Mouse (Mus musculus) heart, embryonic 14.5 days (tissue): ENCODE results near the gene Slc5a5. TPM values are rescaled to one million over a fixed set of nuclear protein-coding genes. Genes with fewer than 3 reads are reported as not detected.
A peak's percentile ranks its signal among the peaks of the same experiment; 100 is the strongest.

Experiments
- ATAC-seq: fragments of 200-750 bp; cut with Nextera tagmentation; 2 replicates; pipeline ENCODE4 v1.8.0; 2017; ENCODE audit warnings: low read depth, moderate TSS enrichment; ENCODE audit not compliant: insufficient number of reproducible peaks, insufficient read depth, low FRiP score
- H3K27ac ChIP-seq, 2 experiments: fragments of 200-500 bp in 1 of 2; fragments of 300-500 bp in 1 of 2; sonication (generic) in 1 of 2; replicated peaks in 1 of 2; 2 replicates each; pipeline ENCODE4 v1.5.1; 2012 to 2014; ENCODE audit warnings: low read depth in 2 of 2, low read length in 2 of 2, control low read depth in 1 of 2, mild to moderate bottlenecking in 1 of 2, mixed read lengths in 1 of 2; ENCODE audit not compliant: control insufficient read depth in 1 of 2, insufficient read depth in 1 of 2
- H3K27me3 ChIP-seq: fragments of 300-500 bp; sonication (generic); 2 replicates; pipeline ENCODE4 v1.6.1; 2014; ENCODE audit warnings: mild to moderate bottlenecking, low read length, control low read depth; ENCODE audit not compliant: control insufficient read depth, insufficient read depth
- H3K36me3 ChIP-seq: fragments of 300-500 bp; sonication (generic); 2 replicates; pipeline ENCODE4 v1.6.1; 2014; ENCODE audit warnings: mild to moderate bottlenecking, control low read depth, low read length, mixed read lengths; ENCODE audit not compliant: control insufficient read depth, insufficient read depth
- H3K4me1 ChIP-seq, 2 experiments: fragments of 200-500 bp in 1 of 2; fragments of 300-500 bp in 1 of 2; sonication (generic) in 1 of 2; 2 replicates each; pipeline ENCODE4 v1.6.1; 2012 to 2014; ENCODE audit warnings: low read length in 2 of 2, control low read depth in 1 of 2, mixed read lengths in 1 of 2; ENCODE audit not compliant: control insufficient read depth in 2 of 2, insufficient read depth in 2 of 2
- H3K4me2 ChIP-seq: fragments of 300-500 bp; sonication (generic); 2 replicates; pipeline ENCODE4 v1.6.1; 2014; ENCODE audit warnings: mild to moderate bottlenecking, low read length
- H3K4me3 ChIP-seq, 2 experiments: fragments of 200-500 bp in 1 of 2; fragments of 300-500 bp in 1 of 2; sonication (generic) in 1 of 2; 2 replicates each; pipeline ENCODE4 v1.5.1; 2012 to 2014; ENCODE audit warnings: low read length in 2 of 2, mild to moderate bottlenecking in 2 of 2, control low read depth in 1 of 2, low read depth in 1 of 2, moderate library complexity in 1 of 2; ENCODE audit not compliant: control insufficient read depth in 1 of 2, insufficient read depth in 1 of 2
- H3K9ac ChIP-seq: fragments of 300-500 bp; sonication (generic); 2 replicates; pipeline ENCODE4 v1.6.1; 2014; ENCODE audit warnings: mild to moderate bottlenecking, low read length
- H3K9me3 ChIP-seq: fragments of 300-500 bp; sonication (generic); 2 replicates; pipeline ENCODE4 v1.6.1; 2016; ENCODE audit warnings: low read length, control low read depth; ENCODE audit not compliant: control insufficient read depth
- whole genome bisulfite sequencing: fragments of 180-500 bp; shearing (Covaris S2); extraction: QIAGEN DNeasy Blood & Tissue Kit; methylation state at CpG from one replicate; pipeline ENCODE4 v1.1.7; 2014; 5-methylcytosine and 5-hydroxymethylcytosine counted together
- polyA plus RNA-seq: library from polyadenylated mRNA; unstranded; fragments of >200 nt; fragmentation: Nextera tagmentation; extraction: Ambion mirVana; gene quantifications from 2 replicates; pipeline ENCODE4 v1.2.1, GENCODE M21; 2014

Gene Slc5a5
- polyA plus RNA-seq, 1 experiment from 2014 or later: not detected

DNA sequence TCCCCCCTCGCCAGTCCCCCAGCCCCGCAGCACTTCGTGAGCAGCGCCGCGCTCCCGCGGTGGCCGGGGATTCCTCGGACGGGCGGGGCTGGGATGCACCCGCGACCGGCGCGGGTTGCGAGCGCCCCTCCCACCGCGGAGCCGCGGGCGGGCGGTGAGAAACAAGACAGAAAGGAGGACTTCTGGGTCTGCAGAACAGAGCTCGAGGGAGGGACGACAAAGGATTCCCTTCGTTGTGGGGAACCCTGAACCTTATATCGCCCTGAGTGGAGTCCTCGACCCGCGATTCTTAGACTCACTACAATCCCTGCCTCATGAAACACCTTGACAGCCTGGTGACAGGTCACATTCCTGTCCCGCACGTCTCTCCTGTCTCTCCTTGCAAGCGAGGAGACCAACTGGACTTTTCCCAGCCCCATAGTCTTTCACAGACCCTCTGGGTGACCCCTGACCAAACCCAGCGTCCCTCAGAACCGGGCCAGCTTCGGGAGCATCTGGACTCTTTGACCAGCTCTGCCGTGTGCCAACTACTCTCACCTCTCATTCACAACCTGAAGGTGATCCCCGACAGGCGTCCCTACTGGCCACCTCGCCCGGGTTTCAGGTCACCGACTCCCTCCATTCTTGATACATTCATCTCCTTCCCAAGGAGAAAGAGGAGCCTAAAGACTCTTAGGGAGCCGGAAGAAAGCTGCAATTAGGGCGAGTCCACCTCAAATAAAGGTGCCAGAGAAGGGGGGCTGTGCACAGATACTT is 28.4 kb downstream of the Slc5a5 start:
- Histone ChIP-seq H3K27me3 (peaks cover 32% of the 10 kb centered on the region), H3K4me3 (peak overlapping the region; percentile 39 to 69), H3K9ac (peak overlapping the region; percentile 78), H3K27ac (peak overlapping the region in 1 of 2 experiments; percentile 84; a peak in 2 of 4 replicates), H3K36me3 (peaks cover 10% of the 10 kb centered on the region), H3K4me1 (peaks cover 20 to 33% of the 10 kb centered on the region in 2 experiments), H3K9me3 (no peaks in the 10 kb centered on the region), H3K4me2 (peak overlapping the region; percentile 95)
- WGBS: 2% methylated on average over 46 of the region's 46 CpGs
- ATAC-seq: no peak

DNA sequence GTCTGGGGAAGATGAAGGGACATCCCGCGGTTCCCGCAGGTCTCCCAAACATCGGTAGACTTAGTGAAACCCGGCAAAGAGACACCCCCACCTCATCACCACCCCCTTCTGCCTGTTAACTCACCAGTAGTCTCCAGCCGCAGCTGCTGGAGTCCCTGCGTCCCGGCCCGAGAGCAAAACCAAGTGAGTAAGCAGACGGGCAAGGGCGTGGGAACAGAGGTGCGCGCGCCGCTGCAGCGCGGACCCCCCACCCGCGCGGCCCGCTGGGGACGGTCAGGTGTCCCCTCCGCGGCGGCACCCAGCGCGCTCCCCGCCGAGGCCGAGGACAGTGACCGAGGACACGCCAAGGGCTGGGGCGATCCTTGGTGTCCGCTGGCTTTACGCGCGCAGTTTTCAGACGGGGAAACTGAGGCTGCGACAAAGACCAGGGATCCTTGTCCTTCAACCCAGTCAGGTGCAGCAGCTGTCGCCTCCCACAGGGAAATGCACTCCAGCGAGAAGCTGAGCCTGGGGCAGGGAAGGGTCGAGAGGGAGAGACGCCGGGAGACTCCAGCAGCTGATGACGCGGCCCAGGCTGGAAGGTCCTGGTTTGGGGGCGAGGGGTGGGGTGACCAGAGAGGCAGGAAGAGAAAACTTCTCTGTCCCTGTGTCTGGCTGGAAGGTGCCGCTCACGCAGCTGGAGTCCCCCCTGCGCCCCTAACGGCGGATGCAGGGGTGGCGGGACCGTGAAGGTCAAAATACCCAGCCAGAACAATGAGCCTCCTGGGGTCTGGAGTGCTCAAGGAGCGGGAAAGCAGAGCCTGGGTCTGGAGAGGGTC is 29.5 kb downstream of the Slc5a5 start, which contains the start of gene Kcnn1:
Gene Kcnn1, minus strand, starts transcription at position 435 of the 818 bp plus-strand sequence.
- peak within 1 kb of the TSS; percentile 95 for H3K4me2 ChIP-seq

DNA sequence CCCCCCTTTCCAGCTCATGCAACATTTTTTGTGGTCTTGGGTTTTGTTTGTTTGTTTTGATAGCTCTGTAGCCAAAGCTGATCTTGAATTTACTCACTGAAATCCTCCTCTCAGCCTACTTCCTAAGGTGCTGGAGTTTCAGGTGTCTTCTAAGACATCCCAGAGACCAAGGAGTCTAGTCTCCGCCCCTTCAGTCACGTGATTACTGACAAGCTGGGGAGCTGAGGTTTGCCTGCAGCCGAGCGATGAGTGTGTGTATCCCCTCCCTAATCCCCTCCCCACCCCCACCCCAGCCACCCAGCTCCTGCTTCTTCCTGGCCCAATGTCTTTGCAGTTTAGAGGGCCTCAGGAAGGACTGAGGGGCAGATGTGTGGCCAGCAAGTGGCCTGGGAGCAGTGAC is 35.0 kb downstream of the Slc5a5 start:
- Histone ChIP-seq H3K4me2 (no peak overlapping the region), H3K9me3 (no peaks in the 10 kb centered on the region), H3K4me1 (peaks cover 0 to 5% of the 10 kb centered on the region in 2 experiments; a peak in 1 of 4 replicates), H3K36me3 (no peaks in the 10 kb centered on the region), H3K27me3 (peaks cover 16% of the 10 kb centered on the region), H3K27ac (no peak overlapping the region), H3K4me3 (no peak overlapping the region), H3K9ac (no peak overlapping the region)
- no peak for ATAC-seq
- WGBS: 30% methylated on average over 4 of the region's 4 CpGs

More for the DNA sequence above, 29.5 kb downstream of the Slc5a5 start, which contains the start of gene Kcnn1:
- peaks cover 32% of the 10 kb centered on the region for H3K27me3 ChIP-seq
- peaks cover 20 to 32% of the 10 kb centered on the region in 2 experiments for H3K4me1 ChIP-seq
- peaks cover 5% of the 10 kb centered on the region for H3K36me3 ChIP-seq
- 1% methylated on average over 55 of the region's 55 CpGs for WGBS
- ATAC-seq: no peak
- H3K27ac ChIP-seq: 0 out of 4 replicates have a peak within 1 kb of the TSS, but pooled peaks of 1 of the 2 experiments have one; percentile 84
- H3K9ac ChIP-seq: peak within 1 kb of the TSS; percentile 78
- no peaks in the 10 kb centered on the region for H3K9me3 ChIP-seq
- H3K4me3 ChIP-seq: peak within 1 kb of the TSS; percentile 53 to 69

DNA sequence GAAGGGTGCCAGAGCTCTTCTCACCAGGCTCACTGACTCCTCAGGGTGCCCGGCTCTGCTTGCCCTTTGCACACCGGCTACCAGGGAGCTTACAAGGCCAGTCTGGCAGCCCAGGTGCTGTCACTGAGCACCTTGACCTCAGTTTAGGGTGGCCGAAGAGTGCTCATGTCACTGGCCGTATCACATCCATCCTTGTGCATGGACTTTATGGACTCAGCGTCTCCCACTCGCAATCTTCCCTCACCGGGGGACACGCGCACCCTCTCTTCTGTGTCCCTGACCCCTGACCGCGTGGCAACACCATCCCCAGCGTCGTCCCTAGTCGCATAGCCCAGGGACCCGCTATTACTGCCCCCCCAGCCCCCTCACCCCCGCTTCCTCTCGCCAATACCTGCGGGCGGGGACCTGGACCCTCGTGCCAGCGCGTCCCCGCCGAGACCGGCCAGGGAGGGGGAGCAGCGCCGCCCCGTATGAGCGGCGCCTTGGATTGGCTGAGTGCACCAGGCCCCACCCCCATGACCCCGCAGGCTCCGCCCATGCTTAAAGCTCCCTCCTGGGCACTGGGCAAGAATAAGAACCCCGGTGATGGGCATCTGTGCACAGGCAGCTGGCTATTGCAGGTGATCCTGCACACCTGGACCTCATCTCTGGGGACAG is 35.9 kb downstream of the Slc5a5 start:
- Histone ChIP-seq H3K27ac (no peak overlapping the region), H3K36me3 (no peaks in the 10 kb centered on the region), H3K4me1 (no peaks in the 10 kb centered on the region), H3K4me2 (peak overlapping the region; percentile 80), H3K27me3 (peaks cover 7% of the 10 kb centered on the region), H3K9ac (peak overlapping the region; percentile 68), H3K4me3 (peak overlapping the region; percentile 40 to 42), H3K9me3 (no peaks in the 10 kb centered on the region)
- ATAC-seq: peak; percentile 57; the same call in 1 of the 2 replicates
- 10% methylated on average over 24 of the region's 33 CpGs for WGBS

DNA sequence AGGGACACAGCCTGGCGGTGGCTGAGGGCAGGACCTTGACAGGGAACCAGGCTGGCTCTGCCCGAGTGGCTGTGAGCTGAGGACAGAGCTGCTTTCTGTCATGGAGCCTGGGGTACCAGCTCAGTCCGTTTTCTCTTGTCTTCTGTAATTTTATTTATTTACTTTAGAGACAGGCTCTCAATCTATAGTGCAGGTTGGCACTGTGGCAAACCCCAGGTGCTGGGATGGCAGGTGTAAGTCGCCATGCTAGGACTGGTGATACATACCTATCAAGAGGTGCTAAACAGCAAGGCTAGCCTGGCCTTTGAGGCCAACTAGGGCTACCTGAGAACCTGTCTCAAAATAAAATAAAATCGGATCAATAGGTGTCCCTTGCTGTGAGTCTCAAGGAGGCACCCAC is 36.5 kb downstream of the Slc5a5 start:
- no peak overlapping the region for H3K9ac ChIP-seq
- H3K4me2 ChIP-seq: no peak overlapping the region
- H3K9me3 ChIP-seq: no peaks in the 10 kb centered on the region
- no peak overlapping the region for H3K4me3 ChIP-seq
- H3K27ac ChIP-seq: no peak overlapping the region
- H3K36me3 ChIP-seq: no peaks in the 10 kb centered on the region
- ATAC-seq: no peak
- 0 out of 2 replicates have a peak, but pooled peaks cover 3% of the 10 kb centered on the region for H3K27me3 ChIP-seq
- H3K4me1 ChIP-seq: no peaks in the 10 kb centered on the region
- 59% methylated on average over 5 of the region's 5 CpGs for WGBS

DNA sequence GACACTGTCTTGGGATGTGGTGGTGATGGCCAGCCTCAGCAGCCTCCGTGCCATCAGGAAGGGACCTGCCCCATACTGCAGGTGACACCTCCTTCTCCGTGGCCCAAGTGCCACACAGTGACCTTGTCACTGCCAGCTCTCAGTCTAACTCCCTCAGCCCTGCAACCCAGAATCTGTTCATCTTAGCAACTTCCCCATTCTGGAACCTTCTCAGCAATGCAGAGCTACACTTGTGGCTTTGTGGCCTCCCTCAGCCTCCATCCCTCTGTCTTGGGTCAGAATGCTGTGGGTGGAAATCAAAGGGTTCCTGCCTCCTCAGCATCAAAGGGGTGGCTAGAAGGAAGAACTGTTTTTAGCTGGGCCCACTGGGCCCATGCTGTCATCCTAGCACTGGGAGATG is 38.7 kb downstream of the Slc5a5 start:
- 0 out of 2 replicates have a peak, but pooled peaks cover 3% of the 10 kb centered on the region for H3K27me3 ChIP-seq
- 64% methylated on average over 2 of the region's 2 CpGs for WGBS
- H3K36me3 ChIP-seq: no peaks in the 10 kb centered on the region
- no peak overlapping the region for H3K9ac ChIP-seq
- no peaks in the 10 kb centered on the region for H3K9me3 ChIP-seq
- ATAC-seq: no peak
- no peak overlapping the region for H3K4me3 ChIP-seq
- no peak overlapping the region for H3K27ac ChIP-seq
- H3K4me2 ChIP-seq: no peak overlapping the region
- H3K4me1 ChIP-seq: no peaks in the 10 kb centered on the region

DNA sequence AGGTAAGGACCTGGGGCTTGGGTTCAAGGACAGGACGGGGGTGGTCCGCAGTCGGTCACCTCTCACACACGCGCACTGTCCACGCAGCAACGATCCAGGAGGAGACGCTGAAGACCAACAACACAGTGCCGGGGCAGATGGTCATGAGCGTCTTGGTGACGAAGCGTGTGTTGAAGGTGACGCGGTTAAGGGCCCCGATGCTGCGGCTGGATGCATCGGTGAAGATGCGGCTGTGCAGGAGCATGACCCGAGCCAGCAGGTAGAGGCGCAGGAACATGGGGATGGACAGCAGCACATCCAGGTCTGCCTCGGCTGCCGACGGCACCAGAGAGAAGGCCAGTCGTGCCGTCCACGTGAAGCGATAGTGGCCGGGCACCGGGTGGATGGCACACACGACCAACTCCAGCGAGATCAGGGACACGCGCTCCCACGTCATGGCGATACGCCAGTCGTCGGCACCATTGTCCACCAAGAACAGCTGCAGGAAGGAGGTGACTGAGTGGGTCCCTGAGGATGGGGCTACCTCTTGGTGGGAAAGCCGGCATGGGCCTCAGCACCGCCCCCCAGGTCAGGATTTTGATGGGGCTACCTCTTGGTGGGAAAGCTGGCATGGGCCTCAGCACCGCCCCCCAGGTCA is 39.8 kb downstream of the Slc5a5 start:
- H3K27me3 ChIP-seq: 0 out of 2 replicates have a peak, but pooled peaks cover 7% of the 10 kb centered on the region
- no peak overlapping the region for H3K9ac ChIP-seq
- no peak overlapping the region for H3K27ac ChIP-seq
- no peaks in the 10 kb centered on the region for H3K36me3 ChIP-seq
- no peaks in the 10 kb centered on the region for H3K4me1 ChIP-seq
- H3K9me3 ChIP-seq: no peaks in the 10 kb centered on the region
- H3K4me2 ChIP-seq: no peak overlapping the region
- no peak overlapping the region for H3K4me3 ChIP-seq
- ATAC-seq: no peak
- WGBS: 87% methylated on average over 41 of the region's 41 CpGs
